Mouse (Mus musculus): ENCODE data around the gene Psmd1.
A peak's percentile ranks its signal among the peaks of the same experiment; 100 is the strongest.

Psmd1 gene

DNA sequence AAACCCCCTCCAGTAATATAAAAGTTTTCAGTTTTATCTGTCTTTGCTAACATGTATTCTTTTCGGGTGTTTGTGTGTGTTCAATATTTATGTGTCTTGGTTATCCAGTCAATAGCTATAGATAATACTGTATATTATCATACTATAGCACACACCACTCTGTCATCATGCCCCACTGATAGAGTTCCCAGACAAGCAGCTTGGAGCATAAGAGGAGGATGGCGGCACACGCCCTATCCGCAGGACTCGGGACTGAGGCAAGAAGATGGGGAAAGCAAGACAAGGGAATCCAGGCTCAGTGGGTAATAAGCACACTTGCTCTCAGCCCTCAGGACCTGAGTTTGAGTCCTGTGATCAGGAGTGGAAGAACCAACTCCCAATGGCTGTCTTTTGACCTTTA, 96.3 kb downstream of the Psmd1 start:
- DNase-seq, result no peak

DNA sequence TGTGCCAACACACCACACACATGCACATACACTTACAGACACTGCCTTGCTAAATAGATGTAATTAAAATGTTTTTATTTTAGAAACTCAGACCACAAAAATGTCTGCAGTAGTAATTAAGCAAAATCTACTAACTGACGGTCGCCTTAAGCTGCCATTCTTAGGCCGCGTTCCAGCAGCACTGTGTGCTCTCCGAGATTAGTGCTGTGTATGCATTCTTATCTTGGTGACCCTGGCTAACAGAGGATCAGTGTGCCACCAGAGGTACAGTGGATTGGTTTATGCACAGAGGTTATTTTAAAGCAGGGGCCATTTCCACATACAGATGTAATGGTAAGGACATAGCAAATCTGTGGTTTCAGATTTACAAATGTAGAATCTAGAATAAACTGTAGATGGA, 96.9 kb downstream of the Psmd1 start:
- no peak for DNase-seq

GRCm38 (mm10) chr1:86174602-86175001, 110.4 kb downstream of the Psmd1 start:
- DNase-seq, result no peak

GRCm38 (mm10) chr1:86176066-86176465, 111.9 kb downstream of the Psmd1 start:
- DNase-seq, result no peak

DNA sequence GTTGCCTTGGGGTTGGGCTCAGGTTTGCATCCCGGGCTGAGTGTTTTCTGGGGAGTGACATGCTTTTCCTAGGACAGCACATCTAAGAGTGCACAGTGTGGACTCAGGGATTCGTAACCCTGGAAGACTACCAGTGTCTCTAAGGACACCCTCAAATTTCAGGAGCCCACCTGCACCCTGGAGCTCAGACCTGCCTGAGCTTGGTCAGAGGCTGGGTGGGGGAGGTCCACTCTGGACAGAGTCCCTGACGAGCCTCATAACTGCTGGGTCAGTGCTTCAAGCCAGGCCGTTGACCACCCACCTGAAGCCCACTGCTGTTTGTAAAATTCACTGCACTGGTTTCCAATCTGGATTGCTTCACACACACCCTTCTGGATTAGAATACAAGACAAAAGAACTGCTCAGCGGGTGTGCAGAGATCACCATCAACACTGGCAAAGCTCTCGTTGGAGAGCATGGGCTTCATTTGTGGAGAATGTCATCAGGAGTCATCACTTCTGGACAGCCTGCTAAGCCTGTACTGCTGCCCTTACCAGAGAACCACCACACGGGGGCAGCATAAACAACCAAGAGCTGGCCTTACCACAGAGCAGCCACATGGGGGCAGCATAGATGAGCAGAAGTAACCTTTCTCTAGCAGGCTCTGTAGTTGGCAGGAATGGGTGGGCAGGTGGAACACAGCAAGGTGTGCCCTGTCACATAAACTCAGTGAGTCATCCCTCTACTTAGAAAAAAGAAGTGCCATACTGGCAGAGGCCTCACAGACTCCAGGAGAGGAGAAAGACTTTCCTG, 114.5 kb downstream of the Psmd1 start:
- DNase-seq, result peak; percentile 93

GRCm38 (mm10) chr1:86182004-86182709, 118.0 kb downstream of the Psmd1 start:
- DNase-seq, result peak; percentile 15

DNA sequence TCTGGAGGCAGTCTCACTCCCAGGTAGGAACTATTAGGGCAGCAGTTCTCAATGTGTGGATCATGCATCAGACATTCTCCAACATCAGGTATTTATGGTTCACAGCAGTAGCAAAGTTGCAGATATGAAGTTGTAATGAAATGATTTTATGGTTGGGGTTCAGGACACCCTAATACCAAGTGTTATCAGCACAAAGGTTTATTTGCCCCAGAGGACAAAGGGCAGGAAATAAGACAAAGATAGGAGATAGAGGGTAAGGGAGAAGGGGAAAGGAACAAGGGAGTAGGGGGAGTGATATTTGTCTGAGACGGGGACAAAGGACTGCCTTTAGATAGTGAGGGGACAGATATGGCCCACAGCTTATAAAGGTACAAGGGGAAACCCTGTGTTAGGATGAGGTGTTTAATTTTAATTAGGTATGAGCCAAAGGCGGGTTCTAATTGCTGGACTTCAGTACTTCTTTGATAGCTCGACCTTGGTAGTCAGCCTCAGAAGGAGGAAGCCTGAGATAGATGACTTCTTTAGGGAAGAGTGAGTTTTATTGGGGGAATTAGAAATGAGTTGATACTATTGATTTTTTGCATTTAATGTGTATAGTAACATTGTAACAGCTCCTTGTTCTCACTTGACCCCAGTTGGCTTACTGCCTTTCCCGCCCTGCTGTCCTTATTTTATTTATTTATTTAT, 119.5 kb downstream of the Psmd1 start:
- DNase-seq, result no peak

GRCm38 (mm10) chr1:86186762-86187161, 122.6 kb downstream of the Psmd1 start:
- DNase-seq, result no peak

GRCm38 (mm10) chr1:86187856-86188255, 123.7 kb downstream of the Psmd1 start:
- no peak for DNase-seq

DNA sequence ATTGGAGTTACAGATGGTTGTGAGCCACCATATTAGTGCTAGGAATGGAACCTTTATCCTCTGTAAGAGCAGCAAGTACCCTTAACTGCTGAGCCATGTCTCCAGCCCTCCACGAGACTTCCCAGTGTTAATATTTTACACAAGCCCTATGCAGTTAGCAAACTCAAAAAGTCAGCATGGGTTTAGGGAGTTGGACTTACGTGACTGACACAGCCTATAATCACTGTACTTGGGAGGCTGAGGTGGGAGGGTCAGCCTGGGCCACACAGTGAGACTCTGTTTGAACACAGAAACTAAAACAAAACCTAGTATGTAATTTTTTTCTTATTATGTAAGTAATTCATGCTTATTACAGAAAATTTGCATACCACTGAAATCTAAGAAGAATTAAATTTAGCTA, 124.1 kb downstream of the Psmd1 start:
- no peak for DNase-seq
